Mouse (Mus musculus) heart, embryonic 16.5 days (tissue): ENCODE data around the gene Dctn3. TPM values are rescaled to one million over a fixed set of nuclear protein-coding genes. Genes with fewer than 3 reads are reported as not detected.

Experiments
- ATAC-seq: fragments of 200-750 bp; cut with Nextera tagmentation; replicated peaks from 2 replicates; pipeline ENCODE4 v1.8.0; 2017; ENCODE audit warnings: moderate number of reproducible peaks; ENCODE audit not compliant: insufficient read depth, low FRiP score; ENCODE audit errors: extremely low read depth
- H3K27ac ChIP-seq: fragments of 300-500 bp; sonication (generic); 2 replicates; pipeline ENCODE4 v1.5.1; 2014; ENCODE audit warnings: mild to moderate bottlenecking, low read length, control low read depth, moderate library complexity
- H3K27me3 ChIP-seq: fragments of 300-500 bp; sonication (generic); 2 replicates; pipeline ENCODE4 v1.6.1; 2014; ENCODE audit warnings: low read length, mixed read lengths; ENCODE audit not compliant: control insufficient read depth, insufficient read depth
- H3K36me3 ChIP-seq: fragments of 300-500 bp; sonication (generic); 2 replicates; pipeline ENCODE4 v1.6.1; 2014; ENCODE audit not compliant: control insufficient read depth, insufficient read depth
- H3K4me1 ChIP-seq: fragments of 300-500 bp; sonication (generic); 2 replicates; pipeline ENCODE4 v1.6.1; 2014; ENCODE audit warnings: low read length, mixed read lengths; ENCODE audit not compliant: control insufficient read depth, insufficient read depth
- H3K4me2 ChIP-seq: fragments of 300-500 bp; sonication (generic); 2 replicates; pipeline ENCODE4 v1.6.1; 2014; ENCODE audit warnings: low read depth, mild to moderate bottlenecking, control low read depth, low read length
- H3K4me3 ChIP-seq: fragments of 300-500 bp; sonication (generic); 2 replicates; pipeline ENCODE4 v1.5.1; 2014; ENCODE audit warnings: mild to moderate bottlenecking, control low read depth, low read length
- H3K9ac ChIP-seq: fragments of 300-500 bp; sonication (generic); 2 replicates; pipeline ENCODE4 v1.6.1; 2014; ENCODE audit warnings: low read length, control low read depth
- H3K9me3 ChIP-seq: fragments of 300-500 bp; sonication (generic); replicated peaks from 2 replicates; pipeline ENCODE4 v1.6.1; 2016; ENCODE audit warnings: low read length; ENCODE audit not compliant: control insufficient read depth
- WGBS: fragments of 180-500 bp; shearing (Covaris S2); extraction: QIAGEN DNeasy Blood & Tissue Kit; methylation state at CpG from one replicate; pipeline ENCODE4 v1.1.7; 2014; 5-methylcytosine and 5-hydroxymethylcytosine counted together
- polyA plus RNA-seq: library from polyadenylated mRNA; unstranded; fragments of >200 nt; fragmentation: Nextera tagmentation; extraction: Ambion mirVana; gene quantifications from 2 replicates; pipeline ENCODE4 v1.2.1, GENCODE M21; 2015

The Dctn3 gene
- polyA plus RNA-seq, 1 experiment from 2014 or later = 141 TPM

- H3K27ac ChIP-seq = no peak overlapping the region
- no peaks in the 10 kb centered on the region for H3K9me3 ChIP-seq
- no peak overlapping the region for H3K4me2 ChIP-seq
- ATAC-seq = no peak
- no peak overlapping the region for H3K4me3 ChIP-seq
- WGBS = 34% methylated on average over 6 of the region's 6 CpGs
- H3K36me3 ChIP-seq = no peaks in the 10 kb centered on the region
- no peak overlapping the region for H3K9ac ChIP-seq
- peaks cover 4% of the 10 kb centered on the region for H3K27me3 ChIP-seq
- peaks cover 12% of the 10 kb centered on the region for H3K4me1 ChIP-seq
Observed at GRCm38 (mm10) chr4:41682789-41683188, 40.2 kb downstream of the Dctn3 start.

DNA sequence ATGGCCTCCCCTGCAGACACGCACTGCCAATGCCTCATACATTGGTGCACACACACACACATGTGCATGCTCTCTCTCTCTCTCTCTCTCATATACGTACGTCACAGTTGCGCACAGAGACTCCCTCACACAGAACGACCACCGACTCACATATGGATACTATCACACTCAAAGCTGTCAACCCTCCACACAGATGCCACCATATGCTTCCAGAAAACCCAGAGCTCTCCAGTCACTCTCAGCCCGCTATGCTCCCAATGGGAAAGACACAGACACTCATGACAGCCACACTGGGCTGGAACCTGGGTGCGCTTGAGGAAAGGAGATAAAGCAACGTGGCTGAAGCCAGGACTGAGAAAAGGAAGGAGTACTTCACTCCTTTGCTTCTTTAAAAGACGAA, 41.0 kb downstream of the Dctn3 start:
- H3K9ac ChIP-seq = no peak overlapping the region
- H3K4me2 ChIP-seq = no peak overlapping the region
- no peak for ATAC-seq
- H3K27ac ChIP-seq = no peak overlapping the region
- H3K4me1 ChIP-seq = peaks cover 17% of the 10 kb centered on the region
- H3K27me3 ChIP-seq = peaks cover 4% of the 10 kb centered on the region
- no peaks in the 10 kb centered on the region for H3K9me3 ChIP-seq
- no peaks in the 10 kb centered on the region for H3K36me3 ChIP-seq
- no peak overlapping the region for H3K4me3 ChIP-seq
- 63% methylated on average over 10 of the region's 10 CpGs for WGBS

- Histone ChIP-seq H3K9ac (no peak overlapping the region), H3K4me2 (no peak overlapping the region), H3K9me3 (no peaks in the 10 kb centered on the region), H3K27me3 (peaks cover 4% of the 10 kb centered on the region), H3K27ac (no peak overlapping the region), H3K4me3 (no peak overlapping the region), H3K36me3 (no peaks in the 10 kb centered on the region), H3K4me1 (peaks cover 24% of the 10 kb centered on the region)
- ATAC-seq = no peak
- WGBS = 64% methylated on average over 4 of the region's 4 CpGs
Observed at GRCm38 (mm10) chr4:41681176-41681575, 41.8 kb downstream of the Dctn3 start.

DNA sequence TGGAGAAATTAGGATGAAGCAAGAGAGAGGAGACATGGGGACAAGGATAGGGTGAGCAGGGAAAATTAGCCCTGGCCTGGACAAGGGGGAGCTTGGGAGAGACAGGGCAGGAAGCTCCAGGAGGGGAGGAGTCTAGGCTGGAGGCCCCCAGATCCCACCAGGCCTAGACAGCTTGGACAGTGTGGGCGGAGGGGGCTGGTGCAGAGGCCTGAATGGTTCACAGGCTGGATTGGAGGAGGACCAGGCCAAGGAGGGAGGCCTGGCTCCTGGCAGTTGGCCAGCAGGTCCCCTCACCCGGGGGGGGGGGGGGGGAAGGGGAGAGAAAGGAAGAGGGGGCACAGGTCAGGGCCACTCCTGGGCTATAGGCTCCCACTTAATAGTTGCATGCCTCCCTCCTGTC, 43.7 kb downstream of the Dctn3 start:
- no peak for ATAC-seq
- WGBS = 44% methylated on average over 1 of the region's 2 CpGs

GRCm38 (mm10) chr4:41678863-41679262, 44.1 kb downstream of the Dctn3 start:
- Histone ChIP-seq H3K27ac (no peak overlapping the region), H3K9me3 (no peaks in the 10 kb centered on the region), H3K4me1 (peaks cover 27% of the 10 kb centered on the region), H3K9ac (0 out of 2 replicates have a peak overlapping the region, but pooled peaks have one; percentile 26), H3K4me3 (no peak overlapping the region), H3K27me3 (peaks cover 6% of the 10 kb centered on the region), H3K4me2 (no peak overlapping the region), H3K36me3 (no peaks in the 10 kb centered on the region)
- no peak for ATAC-seq
- WGBS = 44% methylated on average over 6 of the region's 6 CpGs

More for the DNA sequence above, 43.7 kb downstream of the Dctn3 start:
- no peak overlapping the region for H3K27ac ChIP-seq
- no peak overlapping the region for H3K4me2 ChIP-seq
- H3K9ac ChIP-seq = peak overlapping the region; percentile 26; the same call in 1 of the 2 replicates
- H3K4me1 ChIP-seq = peaks cover 27% of the 10 kb centered on the region
- no peaks in the 10 kb centered on the region for H3K36me3 ChIP-seq
- no peaks in the 10 kb centered on the region for H3K9me3 ChIP-seq
- no peak overlapping the region for H3K4me3 ChIP-seq
- H3K27me3 ChIP-seq = peaks cover 4% of the 10 kb centered on the region

GRCm38 (mm10) chr4:41677006-41677629, 45.9 kb downstream of the Dctn3 start:
- Histone ChIP-seq H3K27me3 (peaks cover 8% of the 10 kb centered on the region), H3K36me3 (no peaks in the 10 kb centered on the region), H3K4me2 (0 out of 2 replicates have a peak overlapping the region, but pooled peaks have one; percentile 5), H3K4me3 (no peak overlapping the region), H3K27ac (no peak overlapping the region), H3K9me3 (no peaks in the 10 kb centered on the region), H3K4me1 (peaks cover 26% of the 10 kb centered on the region), H3K9ac (no peak overlapping the region)
- 41% methylated on average over 13 of the region's 13 CpGs for WGBS
- ATAC-seq = peak; percentile 61

DNA sequence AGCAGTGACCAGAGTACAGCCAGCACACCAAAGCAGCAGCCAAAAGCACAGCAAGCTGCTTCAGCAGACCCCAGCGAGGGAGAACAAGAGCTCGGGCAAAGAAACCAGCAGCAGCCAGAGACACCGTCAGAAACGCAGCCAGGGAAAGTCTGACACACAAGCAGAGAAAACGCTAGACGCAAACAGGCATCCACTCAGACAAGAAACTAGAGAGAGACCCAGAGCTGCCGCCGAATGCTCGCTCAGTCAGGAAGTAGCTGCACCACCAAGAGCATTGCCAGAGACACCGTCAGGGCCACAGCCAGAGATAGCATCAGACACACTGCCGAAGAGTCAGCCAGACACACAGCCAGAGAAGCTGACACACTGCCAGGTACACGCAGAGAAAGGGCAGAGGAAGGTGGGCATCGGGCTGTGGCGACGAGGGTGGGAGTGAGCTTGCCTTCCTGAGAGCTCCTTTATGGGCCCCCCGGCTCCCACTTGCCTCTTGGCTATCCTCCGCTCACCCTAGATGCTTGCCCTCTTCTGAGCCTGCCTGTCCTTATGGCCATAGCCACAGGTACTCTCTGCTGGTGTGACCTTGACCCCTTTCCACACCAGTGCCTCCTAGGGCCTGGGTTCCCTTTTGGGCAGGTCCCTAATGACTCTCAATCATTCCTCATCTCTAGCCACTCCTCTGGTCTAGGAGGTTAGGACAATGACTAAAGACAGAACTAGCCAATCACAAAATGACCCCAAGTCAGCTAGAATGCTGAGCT, 46.5 kb downstream of the Dctn3 start:
- H3K9me3 ChIP-seq = no peaks in the 10 kb centered on the region
- no peak for ATAC-seq
- peak overlapping the region; percentile 6; the same call in 1 of the 2 replicates for H3K4me2 ChIP-seq
- peaks cover 11% of the 10 kb centered on the region; the same call in 1 of the 2 replicates for H3K27me3 ChIP-seq
- H3K36me3 ChIP-seq = no peaks in the 10 kb centered on the region
- 36% methylated on average over 17 of the region's 17 CpGs for WGBS
- no peak overlapping the region for H3K4me3 ChIP-seq
- peak overlapping the region; percentile 28 for H3K27ac ChIP-seq
- peaks cover 26% of the 10 kb centered on the region for H3K4me1 ChIP-seq
- peak overlapping the region; percentile 47; the same call in 1 of the 2 replicates for H3K9ac ChIP-seq

DNA sequence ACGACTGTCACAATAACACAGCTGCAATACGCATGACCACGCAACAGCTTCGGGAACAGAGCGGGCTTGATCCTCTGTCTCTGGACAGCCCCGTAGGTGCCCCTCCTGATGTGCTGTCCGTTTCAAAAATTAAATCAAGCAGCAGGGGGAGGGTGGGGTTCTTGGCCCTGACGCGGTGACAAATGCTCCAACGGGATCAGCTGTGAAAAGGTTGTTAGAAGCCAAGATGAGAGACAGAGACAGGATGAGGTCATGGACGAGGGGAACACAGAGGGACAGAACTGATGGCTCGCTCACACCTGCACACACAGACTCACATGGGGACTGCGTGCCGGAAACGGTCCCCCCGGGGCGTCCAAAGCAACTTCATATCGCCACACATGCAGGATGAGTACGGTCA, 49.8 kb downstream of the Dctn3 start:
- 62% methylated on average over 19 of the region's 19 CpGs for WGBS
- Histone ChIP-seq H3K9ac (no peak overlapping the region), H3K36me3 (no peaks in the 10 kb centered on the region), H3K4me1 (peaks cover 17% of the 10 kb centered on the region), H3K27ac (no peak overlapping the region), H3K27me3 (peaks cover 15% of the 10 kb centered on the region), H3K9me3 (no peaks in the 10 kb centered on the region), H3K4me3 (no peak overlapping the region), H3K4me2 (no peak overlapping the region)
- no peak for ATAC-seq

- ATAC-seq = no peak
- H3K9me3 ChIP-seq = no peaks in the 10 kb centered on the region
Observed at GRCm38 (mm10) chr4:41672522-41672963, 50.4 kb downstream of the Dctn3 start.

More at GRCm38 (mm10) chr4:41672522-41672963, 50.4 kb downstream of the Dctn3 start:
- no peak overlapping the region for H3K4me3 ChIP-seq
- 45% methylated on average over 8 of the region's 8 CpGs for WGBS
- H3K4me2 ChIP-seq = no peak overlapping the region
- no peak overlapping the region for H3K9ac ChIP-seq
- H3K36me3 ChIP-seq = no peaks in the 10 kb centered on the region
- peaks cover 17% of the 10 kb centered on the region for H3K4me1 ChIP-seq
- H3K27me3 ChIP-seq = peaks cover 15% of the 10 kb centered on the region
- no peak overlapping the region for H3K27ac ChIP-seq
